Mouse (Mus musculus): ENCODE data around the gene Olfr823.
"Not testable (repeated sequence)": the region's sequence is repeated elsewhere in the genome, so short reads cannot be mapped to it uniquely, and the experiment has no call there.

Gene Olfr823

GRCm38 (mm10) chr10:130115283-130115682 lies at the start of gene Olfr823:
Gene Olfr823 (minus strand): TSS chr10:130115383.
- not testable (repeated sequence) for DNase-seq (ENCODE audit: low read depth, low spot score)

GRCm38 (mm10) chr10:130144121-130144520 lies 28.9 kb upstream of the Olfr823 start:
- DNase-seq (ENCODE audit: low read depth, low spot score), result peak; percentile 48

DNA sequence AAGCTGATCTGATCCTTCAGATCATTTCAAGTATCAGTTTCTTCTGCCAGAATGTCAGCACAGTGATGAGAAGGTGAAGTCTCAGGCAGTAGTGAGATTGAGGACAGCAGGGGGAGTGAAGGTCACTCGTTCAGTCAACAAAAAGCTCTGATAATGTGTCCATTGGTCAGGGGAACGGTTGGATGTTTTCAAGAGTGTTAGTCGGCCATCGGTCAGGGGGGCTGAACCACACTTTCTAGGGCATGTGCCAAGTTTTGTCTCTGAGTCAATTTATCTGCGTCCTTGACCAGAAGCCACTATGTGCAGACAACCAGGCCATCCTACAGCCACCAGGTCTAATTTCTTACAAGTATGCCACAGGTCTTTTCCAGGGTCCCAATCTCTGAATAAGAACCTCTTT lies 27.3 kb upstream of the Olfr823 start:
- not testable (repeated sequence) for DNase-seq (ENCODE audit: low read depth, low spot score)

GRCm38 (mm10) chr10:130134811-130135210 lies 19.6 kb upstream of the Olfr823 start:
- DNase-seq (ENCODE audit: low read depth, low spot score), result no peak

GRCm38 (mm10) chr10:130129900-130130299 lies 14.7 kb upstream of the Olfr823 start, which contains the start of gene Olfr824:
Gene Olfr824 (minus strand): TSS chr10:130130000.
- not testable (repeated sequence) for DNase-seq (ENCODE audit: low read depth, low spot score)

DNA sequence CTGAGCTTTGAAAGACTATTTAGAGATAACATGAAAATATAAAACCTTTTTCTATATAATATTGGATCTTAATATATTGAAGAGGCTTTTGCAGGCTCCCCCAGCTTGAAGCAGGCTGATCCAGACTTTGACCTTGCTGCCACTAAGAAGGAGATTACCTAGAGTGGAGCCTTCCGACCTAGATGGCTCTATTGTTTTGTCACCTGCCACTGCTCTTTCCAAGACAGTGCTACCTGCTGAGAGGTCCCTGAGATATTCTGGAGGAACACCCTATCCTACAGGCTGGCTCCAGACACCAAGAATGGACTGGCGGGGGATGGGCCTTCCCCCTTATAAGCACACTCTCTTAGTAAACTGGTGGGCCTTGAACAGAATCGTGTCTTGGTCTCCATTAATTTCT lies 862 bp upstream of the Olfr823 start:
- DNase-seq (ENCODE audit: low read depth, low spot score), result not testable (repeated sequence)

DNA sequence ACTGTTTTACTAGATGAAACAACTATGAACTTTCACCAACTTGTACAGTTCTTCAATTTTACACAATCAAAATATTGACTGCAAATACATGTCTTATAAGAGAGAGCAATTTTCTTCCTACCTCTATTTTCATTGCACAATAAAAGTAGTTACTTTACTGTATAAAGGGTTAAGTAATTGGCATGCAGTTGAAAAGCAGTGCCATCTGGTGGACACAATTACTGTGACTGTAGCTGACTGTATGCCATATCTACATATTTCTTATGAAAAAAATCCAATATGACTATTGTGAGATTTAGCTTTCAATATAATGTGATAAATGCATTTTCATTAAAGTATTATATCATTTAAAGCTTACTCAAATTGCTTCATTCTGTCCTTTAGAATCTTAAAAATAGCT lies 19.1 kb downstream of the Olfr823 start:
- DNase-seq (ENCODE audit: low read depth, low spot score), result peak; percentile 46

GRCm38 (mm10) chr10:130092838-130093440 lies 22.2 kb downstream of the Olfr823 start:
- peak; percentile 73 for DNase-seq (ENCODE audit: low read depth, low spot score)

DNA sequence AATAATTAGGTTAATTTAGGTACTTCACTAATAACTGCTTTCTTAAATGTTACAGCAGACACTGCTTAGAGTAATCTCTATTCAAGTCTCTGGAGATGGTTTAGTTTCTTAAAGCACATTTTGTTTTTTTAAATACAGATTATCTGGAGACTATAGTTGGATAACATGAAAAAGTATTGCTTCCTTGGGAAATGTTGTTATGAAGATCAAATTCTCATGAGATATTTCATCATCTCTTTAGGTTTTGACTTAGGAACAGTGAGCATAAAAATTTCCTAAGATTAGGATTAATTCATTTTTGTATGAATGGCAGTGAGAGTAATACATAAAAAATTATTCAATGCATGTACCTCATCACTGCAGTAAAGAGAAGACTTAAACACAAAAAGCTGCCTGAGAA lies 44.3 kb downstream of the Olfr823 start, which contains the start of gene Olfr822:
TSS of gene Olfr822 (plus strand) at position 301 of the 400 bp plus-strand sequence.
- no peak for DNase-seq (ENCODE audit: low read depth, low spot score)
